Mouse (Mus musculus): ENCODE results near the gene Piezo1. TPM values are rescaled to one million over a fixed set of nuclear protein-coding genes. Genes with fewer than 3 reads are reported as not detected.
A peak's percentile ranks its signal among the peaks of the same experiment; 100 is the strongest.

Piezo1 gene
- polyA plus RNA-seq, 1 experiment from 2014 or later, result 3.4 TPM

DNA sequence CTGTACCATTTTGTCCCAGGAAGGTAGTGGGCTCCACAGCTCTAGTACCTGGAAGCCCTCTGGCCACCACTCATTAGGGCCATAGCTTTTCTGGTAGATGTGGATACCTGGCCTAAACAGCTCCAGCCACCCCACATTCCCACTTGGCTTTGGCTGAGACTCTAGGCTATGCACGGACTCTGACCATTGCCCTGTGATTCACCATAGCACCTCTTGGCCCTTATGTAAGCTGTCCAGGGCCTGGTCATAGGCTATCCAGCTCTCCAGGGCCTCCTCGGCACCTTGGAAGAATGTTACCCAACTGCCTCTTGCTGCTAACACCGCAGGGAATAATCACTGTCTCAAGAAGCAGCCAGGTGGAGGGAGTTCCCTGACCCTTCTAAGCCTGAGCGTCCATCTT, 22.0 kb downstream of the Piezo1 start:
- H3K9me3 ChIP-seq (ENCODE audit: low read length), result no peaks in the 10 kb centered on the region
- H3K4me1 ChIP-seq (ENCODE audit: insufficient read depth), result peaks cover 35% of the 10 kb centered on the region
- ATAC-seq (no peak), DNase-seq (no peak)
- WGBS (ENCODE audit: insufficient replicate concordance), result 88% methylated on average over 4 of the region's 4 CpGs
- no peak overlapping the region for H3K27ac ChIP-seq (ENCODE audit: low read depth)
- H3K4me2 ChIP-seq (ENCODE audit: low read depth, low read length), result no peak overlapping the region
- H3K4me3 ChIP-seq (ENCODE audit: low read depth, low read length), result no peak overlapping the region
- H3K9ac ChIP-seq (replicated peaks), result no peak overlapping the region
- no peaks in the 10 kb centered on the region; the same call in 1 of the 2 replicates for H3K36me3 ChIP-seq (replicated peaks; ENCODE audit: insufficient read depth, low read length)
- H3K27me3 ChIP-seq (ENCODE audit: insufficient read depth, low read length), result no peaks in the 10 kb centered on the region
- no peak for TF ChIP-seq EP300 (IDR thresholded peaks at IDR 0.05; ENCODE audit: low read depth)
- no peak for TF ChIP-seq CTCF (IDR thresholded peaks at IDR 0.05; ENCODE audit: low read depth)

DNA sequence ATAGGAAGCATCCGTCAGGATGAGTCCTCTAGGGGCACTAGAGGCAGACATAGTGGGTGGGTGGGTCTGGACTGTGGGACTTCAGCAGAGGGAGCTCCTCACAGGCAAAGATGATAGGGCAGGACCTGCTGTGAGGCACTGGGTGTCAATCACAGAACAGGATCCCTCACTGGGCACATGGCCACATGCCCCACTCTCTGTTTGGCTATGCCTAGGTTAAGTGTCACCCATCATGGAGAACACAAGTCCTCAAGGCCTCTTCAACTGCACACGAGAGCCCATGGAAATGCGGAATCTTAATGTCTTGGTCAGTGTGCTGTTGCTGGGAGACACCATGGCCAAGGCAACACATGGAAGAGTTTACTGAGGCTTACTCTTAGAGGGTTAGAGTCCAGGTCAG, 23.2 kb downstream of the Piezo1 start:
- 99% methylated on average over 3 of the region's 3 CpGs for WGBS (ENCODE audit: insufficient replicate concordance)
- Histone ChIP-seq H3K4me1 (ENCODE audit: insufficient read depth) (peaks cover 42% of the 10 kb centered on the region), H3K4me3 (ENCODE audit: low read depth, low read length) (no peak overlapping the region), H3K36me3 (replicated peaks; ENCODE audit: insufficient read depth, low read length) (no peaks in the 10 kb centered on the region; the same call in 1 of the 2 replicates), H3K27me3 (ENCODE audit: insufficient read depth, low read length) (no peaks in the 10 kb centered on the region), H3K9me3 (ENCODE audit: low read length) (no peaks in the 10 kb centered on the region), H3K27ac (ENCODE audit: low read depth) (no peak overlapping the region), H3K9ac (replicated peaks) (no peak overlapping the region), H3K4me2 (ENCODE audit: low read depth, low read length) (no peak overlapping the region)
- DNase-seq (no peak), ATAC-seq (no peak)
- no peak for TF ChIP-seq EP300 (IDR thresholded peaks at IDR 0.05; ENCODE audit: low read depth)
- no peak for TF ChIP-seq CTCF (IDR thresholded peaks at IDR 0.05; ENCODE audit: low read depth)

DNA sequence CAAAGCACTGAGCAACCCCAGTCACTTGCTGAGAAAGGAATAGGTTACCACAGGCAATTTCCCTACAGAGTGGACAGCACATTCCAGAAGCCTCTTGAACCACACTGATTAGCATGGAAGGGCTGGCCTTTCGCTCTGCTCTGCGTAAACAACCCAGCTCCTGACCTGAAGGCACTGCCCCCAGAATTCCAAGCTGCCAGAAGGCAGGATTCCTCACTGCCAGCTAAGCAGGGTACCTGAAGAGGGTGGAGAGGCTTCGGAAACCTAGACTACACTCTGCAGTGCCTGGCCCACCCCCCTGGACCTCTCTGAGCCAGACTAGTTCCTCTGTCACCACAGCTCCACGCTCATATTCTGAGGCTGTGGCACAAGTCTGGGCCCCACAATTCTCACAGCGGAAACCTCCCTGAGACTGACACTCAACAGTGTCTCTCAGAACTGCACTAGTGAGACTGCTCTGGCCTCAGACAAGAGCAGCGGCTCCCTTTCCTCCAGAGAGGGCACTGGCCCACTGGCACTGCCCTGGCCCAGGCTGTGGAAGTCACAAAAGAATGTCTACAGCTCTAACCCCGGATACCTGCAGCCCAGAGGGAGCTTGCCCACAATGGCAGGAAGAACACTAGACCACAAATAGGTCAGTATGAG, 24.5 kb downstream of the Piezo1 start:
- no peak for DNase-seq
- 53% methylated on average over 7 of the region's 7 CpGs for WGBS (ENCODE audit: insufficient replicate concordance)
- no peak overlapping the region for H3K4me3 ChIP-seq (ENCODE audit: low read depth, low read length)
- H3K4me1 ChIP-seq (ENCODE audit: insufficient read depth), result peaks cover 42% of the 10 kb centered on the region
- H3K9ac ChIP-seq (replicated peaks), result peak overlapping the region; percentile 30; the same call in 1 of the 2 replicates
- no peak for TF ChIP-seq CTCF (IDR thresholded peaks at IDR 0.05; ENCODE audit: low read depth)
- no peaks in the 10 kb centered on the region for H3K27me3 ChIP-seq (ENCODE audit: insufficient read depth, low read length)
- ATAC-seq, result 0 out of 2 replicates have a peak, but pooled peaks have one; percentile 11
- H3K36me3 ChIP-seq (replicated peaks; ENCODE audit: insufficient read depth, low read length), result no peaks in the 10 kb centered on the region; the same call in 1 of the 2 replicates
- peak overlapping the region; percentile 13 for H3K27ac ChIP-seq (ENCODE audit: low read depth)
- H3K9me3 ChIP-seq (ENCODE audit: low read length), result no peaks in the 10 kb centered on the region
- no peak overlapping the region for H3K4me2 ChIP-seq (ENCODE audit: low read depth, low read length)

DNA sequence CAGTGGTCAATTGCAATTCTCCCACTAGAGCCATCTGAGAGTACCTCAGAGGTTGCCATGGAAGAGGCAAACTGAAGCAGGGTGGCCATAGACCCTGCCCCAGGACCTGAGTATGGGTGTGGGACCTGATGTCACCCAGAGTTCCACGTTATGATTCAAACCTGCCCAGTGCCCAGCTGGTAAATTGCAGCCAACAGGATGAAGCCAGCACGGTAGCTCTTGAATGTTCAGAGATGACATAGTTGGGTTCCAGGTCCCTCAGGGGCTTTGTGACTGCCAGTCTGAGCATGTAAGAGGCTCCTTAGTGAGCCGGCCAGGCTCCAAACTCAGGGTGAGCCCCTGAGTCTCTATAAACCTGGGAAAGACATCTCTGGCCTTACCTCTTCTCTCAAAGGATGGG, 25.0 kb downstream of the Piezo1 start:
- Histone ChIP-seq H3K4me1 (ENCODE audit: insufficient read depth) (peaks cover 42% of the 10 kb centered on the region), H3K9ac (replicated peaks) (no peak overlapping the region; the same call in 1 of the 2 replicates), H3K4me3 (ENCODE audit: low read depth, low read length) (no peak overlapping the region), H3K4me2 (ENCODE audit: low read depth, low read length) (no peak overlapping the region), H3K9me3 (ENCODE audit: low read length) (no peaks in the 10 kb centered on the region), H3K27me3 (ENCODE audit: insufficient read depth, low read length) (no peaks in the 10 kb centered on the region), H3K27ac (ENCODE audit: low read depth) (peak overlapping the region; percentile 13; the same call in 1 of the 2 replicates), H3K36me3 (replicated peaks; ENCODE audit: insufficient read depth, low read length) (no peaks in the 10 kb centered on the region; the same call in 1 of the 2 replicates)
- DNase-seq (no peak), ATAC-seq (no peak)
- WGBS (ENCODE audit: insufficient replicate concordance), result 65% methylated on average over 3 of the region's 3 CpGs
- TF ChIP-seq EP300 (IDR thresholded peaks at IDR 0.05; ENCODE audit: low read depth) (no peak), CTCF (IDR thresholded peaks at IDR 0.05; ENCODE audit: low read depth) (no peak)

DNA sequence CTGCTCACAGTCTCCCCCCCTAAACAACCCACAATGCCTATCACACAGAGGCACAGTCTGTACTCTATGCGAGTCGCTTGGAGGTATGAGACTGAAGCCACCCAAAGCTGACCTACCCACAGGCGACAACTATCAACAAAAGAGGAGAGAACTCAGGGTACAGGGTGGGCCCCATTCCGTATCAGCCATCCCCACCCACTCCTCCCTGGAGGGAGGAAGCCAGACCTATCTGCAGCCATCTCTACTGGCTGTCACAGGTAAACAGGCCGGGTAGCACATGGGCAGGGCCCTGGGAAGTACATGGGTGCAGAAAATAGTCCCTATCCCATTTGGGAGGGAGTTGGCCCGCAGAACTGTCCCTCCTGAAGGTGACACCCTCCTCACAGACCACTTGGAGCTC, 26.1 kb downstream of the Piezo1 start:
- Histone ChIP-seq H3K9me3 (ENCODE audit: low read length) (no peaks in the 10 kb centered on the region), H3K4me1 (ENCODE audit: insufficient read depth) (peaks cover 41% of the 10 kb centered on the region), H3K9ac (replicated peaks) (peak overlapping the region; percentile 18; the same call in 1 of the 2 replicates), H3K36me3 (replicated peaks; ENCODE audit: insufficient read depth, low read length) (no peaks in the 10 kb centered on the region; the same call in 1 of the 2 replicates), H3K27me3 (ENCODE audit: insufficient read depth, low read length) (no peaks in the 10 kb centered on the region), H3K27ac (ENCODE audit: low read depth) (peak overlapping the region; percentile 39; the same call in 1 of the 2 replicates), H3K4me3 (ENCODE audit: low read depth, low read length) (no peak overlapping the region), H3K4me2 (ENCODE audit: low read depth, low read length) (peak overlapping the region; percentile 43)
- no peak for TF ChIP-seq EP300 (IDR thresholded peaks at IDR 0.05; ENCODE audit: low read depth)
- no peak for TF ChIP-seq CTCF (IDR thresholded peaks at IDR 0.05; ENCODE audit: low read depth)
- ATAC-seq, result peak; percentile 30
- DNase-seq, result no peak
- WGBS (ENCODE audit: insufficient replicate concordance), result 45% methylated on average over 6 of the region's 6 CpGs

DNA sequence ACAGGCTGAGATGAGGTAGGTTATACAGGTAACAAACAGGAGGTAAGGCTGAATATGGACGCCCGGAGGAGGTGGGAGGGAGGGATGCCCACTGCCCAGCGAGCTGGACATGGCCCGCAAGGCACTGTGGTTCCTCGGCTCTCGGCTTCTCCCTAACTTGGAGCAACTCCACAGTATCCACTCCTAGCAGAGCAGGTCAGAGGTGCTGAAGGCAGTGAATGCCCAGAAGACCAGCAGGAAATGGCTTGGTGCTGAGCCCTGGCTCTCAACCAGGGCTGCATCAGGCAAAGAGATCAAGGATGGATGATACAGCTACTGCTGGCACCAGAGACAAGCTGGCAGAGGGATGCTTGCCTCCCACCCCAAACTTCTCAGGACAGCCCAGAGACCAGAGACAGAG, 26.6 kb downstream of the Piezo1 start:
- ATAC-seq (no peak), DNase-seq (no peak)
- Histone ChIP-seq H3K4me2 (ENCODE audit: low read depth, low read length) (no peak overlapping the region; the same call in 1 of the 2 replicates), H3K9me3 (ENCODE audit: low read length) (no peaks in the 10 kb centered on the region), H3K36me3 (replicated peaks; ENCODE audit: insufficient read depth, low read length) (no peaks in the 10 kb centered on the region; the same call in 1 of the 2 replicates), H3K27me3 (ENCODE audit: insufficient read depth, low read length) (no peaks in the 10 kb centered on the region), H3K9ac (replicated peaks) (no peak overlapping the region), H3K4me1 (ENCODE audit: insufficient read depth) (peaks cover 41% of the 10 kb centered on the region), H3K27ac (ENCODE audit: low read depth) (no peak overlapping the region), H3K4me3 (ENCODE audit: low read depth, low read length) (no peak overlapping the region)
- no peak for TF ChIP-seq CTCF (IDR thresholded peaks at IDR 0.05; ENCODE audit: low read depth)
- TF ChIP-seq EP300 (IDR thresholded peaks at IDR 0.05; ENCODE audit: low read depth), result no peak
- 77% methylated on average over 6 of the region's 6 CpGs for WGBS (ENCODE audit: insufficient replicate concordance)

All from liver, postnatal 0 days (tissue).